Mouse (Mus musculus): ENCODE data around the gene Klf5. TPM values are rescaled to one million over a fixed set of nuclear protein-coding genes. Genes with fewer than 3 reads are reported as not detected.

Gene Klf5
- total RNA-seq, 2 experiments from 2014 or later, result 4.7 to 5.5 TPM

GRCm38 (mm10) chr14:99355610-99355870 is 57.0 kb downstream of the Klf5 start:
- no peak overlapping the region for H3K27ac ChIP-seq
- intact Hi-C loops (cut with DNase I), result no loop called here
- TF ChIP-seq CTCF (IDR thresholded peaks at IDR 0.05), result no peak
- H3K4me3 ChIP-seq, result no peak overlapping the region
- DNase-seq, result no peak

GRCm38 (mm10) chr14:99362956-99363355 is 64.5 kb downstream of the Klf5 start:
- intact Hi-C loops (cut with DNase I), result no loop called here
- no peak overlapping the region for H3K27ac ChIP-seq
- no peak for DNase-seq
- H3K4me3 ChIP-seq, result no peak overlapping the region
- TF ChIP-seq CTCF (IDR thresholded peaks at IDR 0.05), result no peak

GRCm38 (mm10) chr14:99364007-99364784 is 65.7 kb downstream of the Klf5 start:
- DNase-seq, result no peak
- Histone ChIP-seq H3K4me3 (no peak overlapping the region), H3K27ac (no peak overlapping the region)
- intact Hi-C loops (cut with DNase I), result no loop called here
- TF ChIP-seq CTCF (IDR thresholded peaks at IDR 0.05), result no peak

Other genes starting within 250 kb of the Klf5 start
- 10 to 100 TPM in 1 of 2 experiments, 1 to 10 TPM in 1; 5.8 to 11.0 TPM for gene Pibf1, start 199.3 kb upstream of the Klf5 start, total RNA-seq (2021)
- gene Dis3, start 198.9 kb upstream of the Klf5 start, total RNA-seq (2021), result 10 to 100 TPM; 12.2 to 13.0 TPM

All from gastrocnemius, adult 2 months (tissue).